In the genomic region with DNA sequence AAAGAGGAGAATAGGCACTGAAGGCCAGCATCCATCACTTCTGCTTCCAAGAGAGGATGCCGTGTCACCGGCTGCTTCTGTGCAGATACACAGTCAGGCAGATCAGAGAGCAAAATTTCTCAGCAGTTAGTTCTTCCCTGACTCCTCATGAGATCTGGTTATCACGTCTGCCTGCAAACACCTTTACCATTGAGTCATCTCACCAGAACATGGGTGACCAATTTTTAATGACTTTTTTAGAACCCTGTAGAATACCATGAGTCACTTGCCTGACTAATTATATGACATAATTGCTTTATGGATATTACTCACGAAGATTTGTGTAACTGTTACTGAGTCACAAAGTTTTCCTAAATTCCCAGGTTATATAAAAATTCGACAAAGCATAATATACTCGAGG, we compare ENCODE assay signal across 27 mouse cellular contexts.
"Had no signal": no experiment of that assay in that cellular context is flagged by ENCODE, and none has a peak within 500 bp of the region (broad histone marks: within the 10 kb centered on the region; RNA-seq: fewer than 3 reads in every experiment).

No protein-coding gene starts in this region.

- H3K27me3 ChIP-seq: heart, embryonic 12.5 days; hindbrain, embryonic 12.5 days; kidney, embryonic 15.5 days; limb, embryonic 13.5 days; limb, embryonic 15.5 days; liver, embryonic 12.5 days had no signal

- H3K27ac ChIP-seq: gastrocnemius, adult 2 months; heart, embryonic 10.5 days; hindbrain, embryonic 10.5 days; hindbrain, embryonic 12.5 days; hindbrain, embryonic 14.5 days; kidney, embryonic 15.5 days; kidney, postnatal 0 days; layer of hippocampus, adult 2 months; limb, embryonic 13.5 days; limb, embryonic 15.5 days; liver, embryonic 12.5 days; liver, embryonic 14.5 days had no signal

- H3K4me2 ChIP-seq: heart, embryonic 12.5 days; hindbrain, embryonic 12.5 days; hindbrain, embryonic 14.5 days; kidney, embryonic 15.5 days; limb, embryonic 13.5 days; limb, embryonic 15.5 days; liver, embryonic 12.5 days had no signal

- H3K4me3 ChIP-seq: gastrocnemius, adult 2 months; heart, embryonic 10.5 days; heart, embryonic 12.5 days; hindbrain, embryonic 10.5 days; hindbrain, embryonic 12.5 days; kidney, embryonic 15.5 days; layer of hippocampus, adult 2 months; limb, embryonic 13.5 days; limb, embryonic 15.5 days; liver, embryonic 12.5 days had no signal

- ATAC-seq: hindbrain, embryonic 16.5 days; inflammation-experienced regulatory T-cells, adult 6 months; liver, embryonic 12.5 days had no signal

- H3K36me3 ChIP-seq: heart, embryonic 10.5 days; heart, embryonic 12.5 days; hindbrain, embryonic 10.5 days; hindbrain, embryonic 12.5 days; kidney, embryonic 15.5 days; limb, embryonic 13.5 days; limb, embryonic 15.5 days; liver, embryonic 12.5 days had no signal

- H3K4me1 ChIP-seq: heart, embryonic 10.5 days; heart, embryonic 12.5 days; hindbrain, embryonic 10.5 days; hindbrain, embryonic 12.5 days; kidney, embryonic 15.5 days; limb, embryonic 13.5 days; limb, embryonic 15.5 days; liver, embryonic 12.5 days had no signal

- H3K9me3 ChIP-seq: heart, embryonic 10.5 days; heart, embryonic 12.5 days; hindbrain, embryonic 10.5 days; hindbrain, embryonic 12.5 days; kidney, embryonic 15.5 days; limb, embryonic 13.5 days; limb, embryonic 15.5 days had no signal

- DNase-seq: gastrocnemius, adult 2 months; gastrocnemius, postnatal 10 days; gastrocnemius, postnatal 25 days; heart, adult 18-20 months; heart, postnatal 10 days; heart, postnatal 4 days; kidney, adult 11 months; kidney, adult 2 months; kidney, adult 9 months; kidney, postnatal 14 days; kidney, postnatal 36 days; layer of hippocampus, postnatal 36 days; left cerebral cortex, postnatal 4 days had no signal

- H3K9ac ChIP-seq: heart, embryonic 12.5 days; hindbrain, embryonic 12.5 days; hindbrain, embryonic 14.5 days; kidney, embryonic 15.5 days; limb, embryonic 13.5 days; limb, embryonic 15.5 days; liver, embryonic 12.5 days; liver, embryonic 14.5 days had no signal
